Comparison of ENCODE assay signal across 31 mouse cellular contexts in genomic region chr10:21072321-21072720, GRCm38 (mm10).
"Had no signal": no experiment of that assay in that cellular context is flagged by ENCODE, and none has a peak within 500 bp of the region (broad histone marks: within the 10 kb centered on the region; RNA-seq: fewer than 3 reads in every experiment).

No protein-coding gene starts in this region.

- H3K4me3 ChIP-seq: left cerebral cortex, adult 2 months; limb, embryonic 10.5 days; limb, embryonic 12.5 days; limb, embryonic 13.5 days; limb, embryonic 15.5 days; liver, embryonic 12.5 days; liver, embryonic 13.5 days; liver, embryonic 15.5 days; lung, embryonic 15.5 days; midbrain, embryonic 12.5 days; midbrain, embryonic 13.5 days; midbrain, embryonic 15.5 days; myocyte; neural tube, embryonic 12.5 days had no signal

- H3K4me2 ChIP-seq: limb, embryonic 12.5 days; limb, embryonic 13.5 days; limb, embryonic 15.5 days; liver, embryonic 11.5 days; liver, embryonic 12.5 days; liver, embryonic 13.5 days; liver, embryonic 15.5 days; lung, embryonic 14.5 days; lung, embryonic 15.5 days; midbrain, embryonic 12.5 days; midbrain, embryonic 13.5 days; midbrain, embryonic 15.5 days; neural tube, embryonic 12.5 days had no signal

- H3K36me3 ChIP-seq: limb, embryonic 10.5 days; limb, embryonic 12.5 days; limb, embryonic 13.5 days; limb, embryonic 15.5 days; liver, embryonic 12.5 days; liver, embryonic 13.5 days; liver, embryonic 15.5 days; lung, embryonic 15.5 days; neural tube, embryonic 12.5 days had no signal

- H3K9me3 ChIP-seq: limb, embryonic 10.5 days; limb, embryonic 12.5 days; limb, embryonic 13.5 days; limb, embryonic 15.5 days; liver, embryonic 12.5 days; liver, embryonic 13.5 days; liver, embryonic 15.5 days; lung, embryonic 15.5 days; megakaryocyte, embryonic 14.5 days; midbrain, embryonic 12.5 days; midbrain, embryonic 13.5 days; midbrain, embryonic 15.5 days; neural tube, embryonic 12.5 days had no signal

- DNase-seq: left cerebral cortex, postnatal 4 days; liver; liver, embryonic 13.5 days; liver, postnatal 0 days; lung, adult 18-20 months; lung, adult 2 months; lung, embryonic 14.5 days; lung, postnatal 10 days; lung, postnatal 14 days; lung, postnatal 36 days; lung, postnatal 4 days; midbrain, embryonic 14.5 days had no signal

- H3K4me1 ChIP-seq: limb, embryonic 15.5 days; lung, embryonic 15.5 days; midbrain, embryonic 12.5 days; midbrain, embryonic 13.5 days; midbrain, embryonic 15.5 days; neural tube, embryonic 12.5 days had no signal

- ATAC-seq: liver, embryonic 12.5 days; liver, postnatal 0 days; lung, postnatal 0 days; midbrain, embryonic 13.5 days; midbrain, embryonic 15.5 days; midbrain, embryonic 16.5 days had no signal

- H3K9ac ChIP-seq: limb, embryonic 12.5 days; limb, embryonic 13.5 days; limb, embryonic 15.5 days; liver, embryonic 12.5 days; liver, embryonic 13.5 days; liver, embryonic 14.5 days; liver, embryonic 15.5 days; liver, postnatal 0 days; lung, embryonic 14.5 days; lung, embryonic 15.5 days; midbrain, embryonic 12.5 days; midbrain, embryonic 13.5 days; midbrain, embryonic 15.5 days; neural tube, embryonic 12.5 days had no signal

- H3K27ac ChIP-seq: left cerebral cortex, adult 2 months; limb, embryonic 10.5 days; limb, embryonic 12.5 days; limb, embryonic 13.5 days; limb, embryonic 15.5 days; liver, embryonic 12.5 days; liver, embryonic 13.5 days; liver, embryonic 14.5 days; liver, embryonic 15.5 days; lung, embryonic 15.5 days; macrophage; midbrain, embryonic 12.5 days; midbrain, embryonic 13.5 days; midbrain, embryonic 15.5 days; neural tube, embryonic 12.5 days had no signal

- H3K27me3 ChIP-seq: limb, embryonic 12.5 days; limb, embryonic 13.5 days; limb, embryonic 15.5 days; liver, embryonic 12.5 days; liver, embryonic 13.5 days; liver, embryonic 15.5 days; lung, embryonic 15.5 days; megakaryocyte, embryonic 14.5 days; midbrain, embryonic 12.5 days; midbrain, embryonic 13.5 days; midbrain, embryonic 15.5 days; neural tube, embryonic 12.5 days had no signal
